In the genomic region with DNA sequence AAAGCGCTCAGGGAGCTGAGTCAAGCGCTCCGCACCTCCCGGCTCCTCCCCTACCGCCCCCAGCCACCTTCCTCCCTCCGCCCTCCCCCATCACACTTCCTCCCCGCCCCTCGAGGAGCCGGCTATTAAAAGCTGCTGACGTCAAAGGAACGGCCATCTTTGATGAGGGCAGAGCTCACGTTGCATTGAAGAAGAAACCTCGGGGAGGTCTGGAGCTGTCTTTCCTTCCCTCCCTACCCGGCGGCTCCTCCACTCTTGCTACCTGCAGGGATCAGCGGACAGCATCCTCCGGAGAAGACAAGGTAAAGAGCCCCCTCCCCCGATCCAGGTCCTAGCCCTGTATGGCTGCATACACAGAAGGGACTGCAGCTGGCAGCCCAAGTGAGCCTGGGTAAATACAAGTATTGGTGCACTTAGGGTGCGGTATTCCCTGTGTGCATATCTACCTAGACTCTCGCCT, we compare ENCODE assay signal across 9 mouse cellular contexts. TPM values are rescaled to one million over a fixed set of nuclear protein-coding genes. Genes with fewer than 3 reads are reported as not detected.
DNase-seq lines count a peak whose midpoint lies in the region; ATAC-seq and TF ChIP-seq lines count a peak whose summit lies in the region.
"Had no signal": no experiment of that assay in that cellular context is flagged by ENCODE, and none has a peak within 500 bp of the region (broad histone marks: within the 10 kb centered on the region; RNA-seq: fewer than 3 reads in every experiment).

A gene (plus strand): TSS at position 155 of the 460 bp plus-strand sequence.

- peak; percentile 75 for TF ChIP-seq POLR2A in olfactory bulb, adult 2 months (IDR thresholded peaks at IDR 0.05; ENCODE audit: insufficient read depth, low read depth, low read length)

- H3K4me3 ChIP-seq in kidney, postnatal 0 days (replicated peaks; ENCODE audit: low read depth, low read length), result peak within 1 kb of the TSS; percentile 9; the same call in 1 of the 2 replicates
- H3K4me3 ChIP-seq in olfactory bulb, adult 2 months (ENCODE audit: insufficient read depth, low read depth, low read length), result peak within 1 kb of the TSS; percentile 64
- H3K4me3 ChIP-seq: myocyte had no signal

- under 1% methylated on average over 20 of the region's 20 CpGs for WGBS in kidney, postnatal 0 days
- 0% methylated on average over 20 of the region's 20 CpGs for WGBS in olfactory bulb, adult 2 months

- TF ChIP-seq CTCF in kidney, postnatal 0 days (IDR thresholded peaks at IDR 0.05; ENCODE audit: low read depth), result no peak
- TF ChIP-seq CTCF in olfactory bulb, adult 2 months (IDR thresholded peaks at IDR 0.05; ENCODE audit: insufficient read depth, low read depth, low read length), result no peak

- peak; percentile 40 for DNase-seq in kidney, postnatal 0 days (ENCODE audit: low spot score)
- no peak for DNase-seq in kidney, adult 11 months
- DNase-seq in cerebellum, postnatal 10 days, result peak; percentile 96
- peak; percentile 61 to 76 for DNase-seq in frontal cortex, postnatal 25 days (ENCODE audit: low spot score in 2 of 2)
- peak; percentile 72 to 88 for DNase-seq in left cerebral cortex, adult 9 months (ENCODE audit: low spot score in 2 of 2)
- no peak for DNase-seq in thymus, postnatal 0 days (ENCODE audit: low spot score)
- no peak for DNase-seq in urinary bladder, postnatal 4 days (ENCODE audit: low spot score in 2 of 2)

- no peaks in the 10 kb centered on the region for H3K9me3 ChIP-seq in kidney, postnatal 0 days (replicated peaks; ENCODE audit: low read length)

- peak; percentile 40; the same call in 1 of the 2 replicates for ATAC-seq in kidney, postnatal 0 days (replicated peaks; ENCODE audit: low FRiP score, low read depth)

- no peak within 1 kb of the TSS for H3K27ac ChIP-seq in kidney, postnatal 0 days
- H3K27ac ChIP-seq in olfactory bulb, adult 2 months (ENCODE audit: insufficient read depth, low read depth, low read length), result peak within 1 kb of the TSS; percentile 96

- H3K9ac ChIP-seq in kidney, postnatal 0 days (ENCODE audit: low read depth, low read length), result no peak within 1 kb of the TSS

- H3K4me1 ChIP-seq in kidney, postnatal 0 days (replicated peaks; ENCODE audit: insufficient read depth, low read length), result 0 out of 2 replicates have a peak, but pooled peaks cover 5% of the 10 kb centered on the region
- H3K4me1 ChIP-seq in olfactory bulb, adult 2 months (ENCODE audit: control insufficient read depth, insufficient read depth, low read length), result peaks cover 8% of the 10 kb centered on the region; the same call in 1 of the 2 replicates

- peak within 1 kb of the TSS; percentile 41 for H3K4me2 ChIP-seq in kidney, postnatal 0 days (ENCODE audit: low read length)

- peaks cover 4% of the 10 kb centered on the region; the same call in 1 of the 2 replicates for H3K27me3 ChIP-seq in kidney, postnatal 0 days (ENCODE audit: insufficient read depth, low read length)

- no peaks in the 10 kb centered on the region for H3K36me3 ChIP-seq in kidney, postnatal 0 days (ENCODE audit: insufficient read depth, low read length)

RNA-seq across cellular contexts. Expression of the gene that starts here (rescaled TPM):
- 0.09 TPM in 1 of 2 replicates, not detected in the other for polyA plus RNA-seq in kidney, postnatal 0 days (2015; fragmentation: Nextera tagmentation; extraction: Ambion mirVana)
- polyA plus RNA-seq in olfactory bulb, adult 2 months (2012; ENCODE audit: insufficient read depth, insufficient read length, low replicate concordance, missing spikeins), result 956 and 1,571 TPM in 2 replicates
- 0.45 TPM in 1 of 2 replicates, not detected in the other for polyA plus RNA-seq in thymus, postnatal 0 days (2015; fragmentation: Nextera tagmentation; extraction: Ambion mirVana)
- polyA plus RNA-seq: myocyte had no signal

Comparison
In these comparisons a context has a peak if more than half of its experiments do, and no peak if none do; other contexts are left out.
1. RNA of the gene that starts here (polyA plus RNA-seq): 956 to 1,571 TPM in olfactory bulb, adult 2 months; 0.09 TPM in kidney, postnatal 0 days and 0.45 TPM in thymus, postnatal 0 days; every median in the first group is over 100 times any median in the second.
2. Peak in DNase-seq, ATAC-seq, H3K4me3 ChIP-seq and H3K4me2 ChIP-seq in kidney, postnatal 0 days; RNA of the gene not detected or under 1 TPM.
3. DNase-seq: peak in cerebellum, postnatal 10 days (2 of 2), frontal cortex, postnatal 25 days (2 of 2) and left cerebral cortex, adult 9 months (2 of 2); none in kidney, adult 11 months (single experiment), thymus, postnatal 0 days (single experiment) and urinary bladder, postnatal 4 days (0 of 2).